Mouse (Mus musculus) Patski (cell line): ENCODE measurements at regions not wholly inside any gene's neighbourhood (a gene's known extent, or its start where the extent isn't known, plus 50 kb on each side); places are given as distances from the start of the nearest gene placed in this dataset.

Experiments used
- ATAC-seq: fragments of 100-300 bp; one replicate; pipeline ENCODE4 v1.8.0; 2021
- CTCF ChIA-PET: fragments of 350-600 bp; sonication (Branson Sonifier 250); formaldehyde crosslinking; loops from one replicate; lab custom pipeline; 2022; ENCODE audit warnings: inconsistent platforms; lab: Charles Lee
- POLR2A ChIA-PET: fragments of 350-600 bp; sonication (Branson Sonifier 250); formaldehyde crosslinking; loops from one replicate; lab custom pipeline; 2022; ENCODE audit warnings: antibody characterized with exemption, inconsistent platforms; lab: Charles Lee
- DNase-seq: peaks from one replicate; pipeline ENCODE4 v3.0.0-alpha.2; 2011; ENCODE audit warnings: low read depth, low spot score
- H3K27me3 ChIP-seq: fragments of 371-371 bp; one replicate; pipeline ENCODE4 v1.5.1; 2021
- CTCF ChIP-seq: fragments of 100-300 bp; IDR thresholded peaks from one replicate; pipeline ENCODE4 v1.5.1; 2021
- in situ Hi-C: fragments of 300-500 bp; cut with MboI; formaldehyde crosslinking; loops from 3 replicates; pipeline ENCODE4 v1.11.1; 2018; ENCODE audit warnings: low pct_unique_long_range_greater_than_20kb, mixed read lengths

DNA sequence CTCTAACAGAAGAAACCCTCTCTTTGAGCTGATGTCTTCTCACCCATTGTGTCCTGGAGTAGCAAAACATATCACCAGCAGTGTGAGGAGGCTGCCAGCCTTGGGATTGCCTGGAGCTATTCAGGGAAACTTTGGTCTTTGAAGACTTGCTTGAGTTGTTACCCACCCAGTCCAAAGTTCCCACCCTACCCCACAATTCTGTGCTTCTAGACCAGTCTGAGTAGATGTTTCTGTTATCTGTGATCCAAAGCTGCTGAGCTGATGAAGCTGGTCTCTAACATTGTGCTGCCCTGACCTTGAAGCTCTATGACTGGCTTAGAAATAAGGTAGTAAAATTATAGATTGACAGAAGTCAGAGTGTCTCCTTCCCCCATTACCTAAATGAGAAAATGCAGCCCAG lies 443.8 kb upstream of the Kdm8 start:
- in situ Hi-C loops, result no loop called here
- peaks cover 6% of the 10 kb centered on the region for H3K27me3 ChIP-seq
- CTCF ChIA-PET, result no interaction called here
- POLR2A ChIA-PET, result no interaction called here
- DNase-seq (no peak), ATAC-seq (no peak)
- no peak for TF ChIP-seq CTCF

GRCm38 (mm10) chr7:125005638-125006037 lies 438.8 kb upstream of the Kdm8 start:
- ChIA-PET POLR2A (no interaction called here), CTCF (no interaction called here)
- no peak for DNase-seq
- in situ Hi-C loops, result no loop called here
- no peak for TF ChIP-seq CTCF
- ATAC-seq, result no peak
- peaks cover 6% of the 10 kb centered on the region for H3K27me3 ChIP-seq

DNA sequence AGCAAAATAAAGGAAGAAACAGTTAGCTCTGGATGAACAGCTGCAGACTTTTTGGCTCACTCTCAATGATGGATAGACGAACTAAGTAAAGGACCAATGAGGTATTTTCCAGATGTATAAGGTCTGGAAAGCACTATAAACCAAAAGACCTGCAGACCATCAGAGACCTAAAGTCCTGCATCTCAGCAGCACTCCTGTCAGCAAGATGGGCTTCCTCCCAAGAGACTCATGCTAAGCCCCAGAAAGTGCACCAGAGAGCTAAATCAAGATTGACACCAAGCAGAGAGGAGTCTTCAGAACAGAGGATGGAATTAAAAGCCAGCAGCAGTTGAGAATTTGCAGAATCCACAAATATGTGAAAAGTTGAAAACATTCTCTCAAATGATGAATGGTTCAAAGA lies 425.2 kb upstream of the Kdm8 start:
- ChIA-PET CTCF (interaction anchor here (1.3 kb wide), 1 partner anchor 15 kb away, joined by 3 read pairs; no protein-coding TSS in a partner anchor), POLR2A (no interaction called here)
- no peaks in the 10 kb centered on the region for H3K27me3 ChIP-seq
- in situ Hi-C loops, result no loop called here
- no peak for TF ChIP-seq CTCF
- DNase-seq (no peak), ATAC-seq (no peak)

GRCm38 (mm10) chr7:125024944-125025343 lies 419.5 kb upstream of the Kdm8 start:
- no peak for TF ChIP-seq CTCF
- H3K27me3 ChIP-seq, result no peaks in the 10 kb centered on the region
- ChIA-PET POLR2A (no interaction called here), CTCF (no interaction called here)
- ATAC-seq (no peak), DNase-seq (no peak)
- in situ Hi-C loops, result no loop called here

GRCm38 (mm10) chr7:125033778-125034177 lies 410.7 kb upstream of the Kdm8 start:
- DNase-seq (no peak), ATAC-seq (no peak)
- ChIA-PET POLR2A (interaction anchor here (0.6 kb wide), 1 partner anchor 215 kb away, joined by 3 read pairs; no protein-coding TSS in a partner anchor), CTCF (no interaction called here)
- no peak for TF ChIP-seq CTCF
- in situ Hi-C loops, result no loop called here
- H3K27me3 ChIP-seq, result no peaks in the 10 kb centered on the region

GRCm38 (mm10) chr7:125034196-125034595 lies 410.3 kb upstream of the Kdm8 start:
- no peak for ATAC-seq
- in situ Hi-C loops, result no loop called here
- CTCF ChIA-PET, result no interaction called here

GRCm38 (mm10) chr7:125036098-125036991 lies 408.1 kb upstream of the Kdm8 start:
- POLR2A ChIA-PET, result no interaction called here
- no peak for DNase-seq
- TF ChIP-seq CTCF, result no peak
- H3K27me3 ChIP-seq, result no peaks in the 10 kb centered on the region
- in situ Hi-C loops, result no loop called here
- CTCF ChIA-PET, result no interaction called here
- ATAC-seq, result no peak

More at GRCm38 (mm10) chr7:125034196-125034595, 410.3 kb upstream of the Kdm8 start:
- no peak for DNase-seq
- POLR2A ChIA-PET, result no interaction called here
- no peak for TF ChIP-seq CTCF
- no peaks in the 10 kb centered on the region for H3K27me3 ChIP-seq

- in situ Hi-C loops, result no loop called here
- ChIA-PET CTCF (no interaction called here), POLR2A (no interaction called here)
- no peaks in the 10 kb centered on the region for H3K27me3 ChIP-seq
- DNase-seq (no peak), ATAC-seq (no peak)
- no peak for TF ChIP-seq CTCF
Measured at GRCm38 (mm10) chr7:125038840-125039239, 405.6 kb upstream of the Kdm8 start.

- ATAC-seq, result no peak
- CTCF ChIA-PET, result no interaction called here
- POLR2A ChIA-PET, result no interaction called here
- no peak for TF ChIP-seq CTCF
- H3K27me3 ChIP-seq, result no peaks in the 10 kb centered on the region
- no peak for DNase-seq
- in situ Hi-C loops, result no loop called here
Measured at GRCm38 (mm10) chr7:125055951-125056625, 388.4 kb upstream of the Kdm8 start.

GRCm38 (mm10) chr7:125102464-125102863 lies 342.0 kb upstream of the Kdm8 start:
- in situ Hi-C loops, result no loop called here
- ATAC-seq (no peak), DNase-seq (no peak)
- CTCF ChIA-PET, result no interaction called here
- no peak for TF ChIP-seq CTCF
- no peaks in the 10 kb centered on the region for H3K27me3 ChIP-seq
- POLR2A ChIA-PET, result no interaction called here

DNA sequence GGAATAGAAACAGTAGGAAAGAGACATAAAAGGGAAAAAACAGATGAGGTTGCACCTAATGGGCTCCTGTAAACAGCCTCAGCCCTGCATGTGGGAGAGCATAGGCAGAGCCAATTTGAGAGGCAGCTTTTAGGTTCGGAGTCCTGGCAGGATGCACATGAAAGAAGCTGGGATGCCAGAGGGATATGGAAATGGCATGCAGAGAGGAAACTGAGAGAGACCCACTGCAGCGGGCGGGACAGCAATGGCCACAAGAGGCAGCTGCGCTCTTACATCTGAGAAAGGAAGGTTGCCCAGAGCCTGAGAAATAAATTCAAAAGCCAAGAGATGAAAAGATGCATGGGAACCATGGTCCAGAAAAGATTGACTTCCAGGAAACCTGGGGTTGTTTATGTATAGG lies 340.5 kb upstream of the Kdm8 start:
- in situ Hi-C loops, result no loop called here
- DNase-seq (no peak), ATAC-seq (no peak)
- ChIA-PET CTCF (no interaction called here), POLR2A (no interaction called here)
- no peak for TF ChIP-seq CTCF
- H3K27me3 ChIP-seq, result no peaks in the 10 kb centered on the region
